Mouse (Mus musculus) activated CD4-positive, CD25-positive, alpha-beta regulatory T cell, adult 9 weeks (primary cell): ENCODE measurements around the gene Lsm4. TPM values are rescaled to one million over a fixed set of nuclear protein-coding genes. Genes with fewer than 3 reads are reported as not detected.

Source experiments
- polyA plus RNA-seq: library from polyadenylated mRNA; unstranded; fragments of 100-300 nt; shearing (Covaris generic); gene quantifications from one replicate; pipeline ENCODE4 v1.2.1, GENCODE M21; 2017

Lsm4 gene
- polyA plus RNA-seq = 297 TPM

GRCm38 (mm10) chr8:70673079-70673856, at the start of gene Lsm4:
Gene Lsm4 (plus strand): TSS chr8:70673248.

GRCm38 (mm10) chr8:70632346-70632892, 40.6 kb upstream of the Lsm4 start, which contains the start of gene Gdf15:
Gene Gdf15 (minus strand): TSS chr8:70632456.

GRCm38 (mm10) chr8:70660273-70660725, 12.7 kb upstream of the Lsm4 start, which contains the start of gene Pgpep1:
Gene Pgpep1 (minus strand): TSS chr8:70660388.

GRCm38 (mm10) chr8:70698310-70699109, 25.5 kb downstream of the Lsm4 start, which contains the start of gene Jund:
Gene Jund (plus strand): TSS chr8:70698949.

GRCm38 (mm10) chr8:70703287-70703686, 30.2 kb downstream of the Lsm4 start, which contains the start of gene Iqcn:
Gene Iqcn (plus strand): TSS chr8:70703457.

GRCm38 (mm10) chr8:70718297-70718696, 45.2 kb downstream of the Lsm4 start, which contains the start of gene Gm3336:
Gene Gm3336 (plus strand): TSS chr8:70718543.

GRCm38 (mm10) chr8:70723486-70724210, 50.6 kb downstream of the Lsm4 start, which contains the start of gene Pde4c:
Gene Pde4c (plus strand): TSS chr8:70723720.

Other genes with a start within 250 kb of the Lsm4 start
- 14.5 TPM for gene Crtc1, start 233.7 kb upstream of the Lsm4 start, polyA plus RNA-seq
- gene Klhl26, start 196.3 kb upstream of the Lsm4 start, polyA plus RNA-seq = 15.2 TPM
- gene Tmem59l, start 185.9 kb upstream of the Lsm4 start, polyA plus RNA-seq = not detected
- gene Crlf1, start 180.1 kb upstream of the Lsm4 start, polyA plus RNA-seq = not detected
- 105 TPM for gene Rex1bd, start 166.5 kb upstream of the Lsm4 start, polyA plus RNA-seq
- 1,261 TPM for gene Uba52, start 162.4 kb upstream of the Lsm4 start, polyA plus RNA-seq
- 429 TPM for gene Fkbp8, start 145.5 kb upstream of the Lsm4 start, polyA plus RNA-seq
- gene Kxd1, start 145.3 kb upstream of the Lsm4 start, polyA plus RNA-seq = 94.0 TPM
- 41.2 TPM for gene Ell, start 133.8 kb upstream of the Lsm4 start, polyA plus RNA-seq
- gene Isyna1, start 78.9 kb upstream of the Lsm4 start, polyA plus RNA-seq = 71.1 TPM
- 17.3 TPM for gene Ssbp4, start 64.4 kb upstream of the Lsm4 start, polyA plus RNA-seq
- gene Lrrc25, start 57.1 kb upstream of the Lsm4 start, polyA plus RNA-seq = 0.33 TPM
- gene Gdf15, start 40.8 kb upstream of the Lsm4 start, polyA plus RNA-seq = not detected
- 8.9 TPM for gene Pgpep1, start 12.9 kb upstream of the Lsm4 start, polyA plus RNA-seq
- gene Jund, start 25.7 kb downstream of the Lsm4 start, polyA plus RNA-seq = 18.4 TPM
- gene Iqcn, start 30.2 kb downstream of the Lsm4 start, polyA plus RNA-seq = 0.13 TPM
- not detected for gene Gm3336, start 45.3 kb downstream of the Lsm4 start, polyA plus RNA-seq
- 0.61 TPM for gene Pde4c, start 50.5 kb downstream of the Lsm4 start, polyA plus RNA-seq
- 11.2 TPM for gene Rab3a, start 81.4 kb downstream of the Lsm4 start, polyA plus RNA-seq
- 14.6 TPM for gene Mpv17l2, start 87.7 kb downstream of the Lsm4 start, polyA plus RNA-seq
- 19.7 TPM for gene Pik3r2, start 103.5 kb downstream of the Lsm4 start, polyA plus RNA-seq
- 74.1 TPM for gene Mast3, start 131.8 kb downstream of the Lsm4 start, polyA plus RNA-seq
- gene Il12rb1, start 135.2 kb downstream of the Lsm4 start, polyA plus RNA-seq = 82.1 TPM
- 4.3 TPM for gene Arrdc2, start 166.5 kb downstream of the Lsm4 start, polyA plus RNA-seq
- gene Kcnn1, start 190.0 kb downstream of the Lsm4 start, polyA plus RNA-seq = not detected
- 81.6 TPM for gene Ccdc124, start 200.7 kb downstream of the Lsm4 start, polyA plus RNA-seq
- not detected for gene Slc5a5, start 219.5 kb downstream of the Lsm4 start, polyA plus RNA-seq
- 7,116 TPM for gene Rpl18a, start 224.2 kb downstream of the Lsm4 start, polyA plus RNA-seq
- gene Map1s, start 232.7 kb downstream of the Lsm4 start, polyA plus RNA-seq = 45.8 TPM